Mouse (Mus musculus): ENCODE measurements around the gene Faah. TPM values are rescaled to one million over a fixed set of nuclear protein-coding genes. Genes with fewer than 3 reads are reported as not detected.
A peak's percentile ranks its signal among the peaks of the same experiment; 100 is the strongest.

The Faah gene
- polyA plus RNA-seq, 1 experiment from 2014 or later = 1.2 TPM

DNA sequence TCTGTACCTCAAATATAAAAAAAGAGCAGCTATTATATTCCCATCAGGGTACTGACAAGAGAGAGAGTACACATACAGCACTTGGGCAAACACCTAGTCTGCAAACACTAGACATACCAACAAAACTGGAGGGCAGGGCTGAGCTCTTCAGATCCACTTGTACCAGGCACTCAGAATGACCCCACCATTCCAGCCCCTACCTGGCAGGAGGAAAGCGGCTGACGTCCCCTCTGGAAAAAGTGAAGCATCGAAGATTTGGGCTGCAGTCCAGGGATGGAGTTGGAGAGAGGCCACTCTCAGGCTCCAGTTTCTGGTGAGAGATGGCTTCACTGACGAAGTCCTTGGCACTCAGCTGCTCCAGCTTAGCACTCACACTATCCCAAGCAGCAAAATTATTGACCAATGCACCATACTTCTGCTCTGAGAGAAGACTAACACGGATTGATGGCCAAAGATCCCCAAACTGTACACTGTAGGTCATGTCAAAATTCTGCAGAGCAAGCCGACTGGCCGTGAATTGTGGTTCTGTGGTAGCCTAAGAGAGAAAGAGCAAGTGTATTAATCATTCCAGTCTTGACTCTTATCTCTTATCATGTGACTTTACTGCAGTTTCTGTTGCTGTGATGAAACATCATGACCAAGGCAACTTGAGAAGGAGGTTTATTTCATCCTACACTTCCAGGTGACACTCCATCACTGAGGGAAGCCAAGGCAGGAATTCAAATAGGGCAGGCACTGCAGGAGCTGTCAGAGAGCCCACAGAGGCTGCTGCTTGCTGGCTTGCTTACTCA is 30.6 kb upstream of the Faah start:
- H3K4me1 ChIP-seq (replicated peaks; ENCODE audit: control insufficient read depth, insufficient read depth, low read length) = no peaks in the 10 kb centered on the region; the same call in 1 of the 2 replicates
- ATAC-seq (replicated peaks; ENCODE audit: low FRiP score) = no peak
- 80% methylated on average over 7 of the region's 7 CpGs for WGBS

DNA sequence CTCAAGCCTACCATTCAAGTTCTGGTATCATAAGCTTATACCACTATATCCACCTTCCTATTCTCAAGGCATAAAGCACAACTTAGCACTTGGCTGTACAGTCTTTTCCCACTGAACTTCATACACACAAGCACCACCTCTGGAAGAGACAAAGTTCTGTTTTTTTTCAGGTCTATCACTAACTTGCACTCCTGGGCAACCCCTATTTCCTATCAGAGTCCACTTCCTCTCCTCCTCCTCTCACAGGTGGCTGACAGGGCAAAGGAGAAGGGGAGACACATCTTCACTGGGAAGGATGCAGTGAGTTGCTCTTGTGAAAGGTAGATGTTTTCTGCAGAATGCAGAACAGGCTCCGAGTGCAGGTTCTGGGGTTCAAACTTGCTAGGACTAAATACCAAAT is 30.0 kb upstream of the Faah start:
- H3K36me3 ChIP-seq (ENCODE audit: control insufficient read depth, insufficient read depth, low read length) = no peaks in the 10 kb centered on the region
- H3K4me3 ChIP-seq (ENCODE audit: low read depth, low read length) = no peak overlapping the region
- no peak for DNase-seq (ENCODE audit: low spot score)
- no peaks in the 10 kb centered on the region for H3K27me3 ChIP-seq (ENCODE audit: control insufficient read depth, insufficient read depth, low read length)
- no peak overlapping the region for H3K9ac ChIP-seq (ENCODE audit: low read length)
- no peaks in the 10 kb centered on the region; the same call in 1 of the 2 replicates for H3K4me1 ChIP-seq (replicated peaks; ENCODE audit: control insufficient read depth, insufficient read depth, low read length)
- no peaks in the 10 kb centered on the region for H3K9me3 ChIP-seq (ENCODE audit: control insufficient read depth, low read length)
- ATAC-seq (replicated peaks; ENCODE audit: low FRiP score) = no peak
- no peak overlapping the region for H3K27ac ChIP-seq (ENCODE audit: low read depth, low read length)
- 94% methylated on average over 1 of the region's 1 CpGs for WGBS
- no peak overlapping the region for H3K4me2 ChIP-seq (ENCODE audit: low read depth, low read length, severe bottlenecking)

More for the DNA sequence above, 30.6 kb upstream of the Faah start:
- no peak overlapping the region for H3K4me2 ChIP-seq (ENCODE audit: low read depth, low read length, severe bottlenecking)
- no peaks in the 10 kb centered on the region for H3K9me3 ChIP-seq (ENCODE audit: control insufficient read depth, low read length)
- no peaks in the 10 kb centered on the region for H3K36me3 ChIP-seq (ENCODE audit: control insufficient read depth, insufficient read depth, low read length)
- no peak for DNase-seq (ENCODE audit: low spot score)
- no peak overlapping the region for H3K9ac ChIP-seq (ENCODE audit: low read length)
- no peak overlapping the region for H3K4me3 ChIP-seq (ENCODE audit: low read depth, low read length)
- H3K27ac ChIP-seq (ENCODE audit: low read depth, low read length) = no peak overlapping the region
- H3K27me3 ChIP-seq (ENCODE audit: control insufficient read depth, insufficient read depth, low read length) = no peaks in the 10 kb centered on the region

DNA sequence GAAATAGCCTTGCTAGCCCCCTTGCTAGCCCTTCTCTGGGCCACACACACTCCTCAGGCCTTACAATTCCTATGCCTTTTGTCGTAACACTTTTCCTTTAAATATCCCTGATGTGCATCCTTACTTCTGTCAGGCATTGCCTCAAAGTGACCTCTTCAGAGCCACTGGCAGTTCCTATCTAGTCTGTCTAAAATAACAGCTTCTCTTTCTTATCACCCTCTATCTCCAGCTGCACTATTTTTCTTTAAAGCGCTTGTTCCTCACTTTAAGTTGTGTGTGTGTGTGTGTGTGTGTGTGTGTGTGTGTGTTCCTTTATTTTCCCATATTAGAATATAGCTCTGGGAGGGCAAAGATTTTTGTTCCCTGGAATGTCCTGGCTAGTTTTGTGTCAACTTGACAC is 28.9 kb upstream of the Faah start:
- no peaks in the 10 kb centered on the region for H3K36me3 ChIP-seq (ENCODE audit: control insufficient read depth, insufficient read depth, low read length)
- H3K27me3 ChIP-seq (ENCODE audit: control insufficient read depth, insufficient read depth, low read length) = no peaks in the 10 kb centered on the region
- no peaks in the 10 kb centered on the region for H3K9me3 ChIP-seq (ENCODE audit: control insufficient read depth, low read length)
- no peak overlapping the region for H3K4me3 ChIP-seq (ENCODE audit: low read depth, low read length)
- ATAC-seq (replicated peaks; ENCODE audit: low FRiP score) = no peak
- WGBS = 86% methylated on average over 2 of the region's 2 CpGs
- H3K27ac ChIP-seq (ENCODE audit: low read depth, low read length) = no peak overlapping the region
- no peak overlapping the region for H3K9ac ChIP-seq (ENCODE audit: low read length)
- DNase-seq (ENCODE audit: low spot score) = no peak
- H3K4me2 ChIP-seq (ENCODE audit: low read depth, low read length, severe bottlenecking) = no peak overlapping the region
- H3K4me1 ChIP-seq (replicated peaks; ENCODE audit: control insufficient read depth, insufficient read depth, low read length) = no peaks in the 10 kb centered on the region

DNA sequence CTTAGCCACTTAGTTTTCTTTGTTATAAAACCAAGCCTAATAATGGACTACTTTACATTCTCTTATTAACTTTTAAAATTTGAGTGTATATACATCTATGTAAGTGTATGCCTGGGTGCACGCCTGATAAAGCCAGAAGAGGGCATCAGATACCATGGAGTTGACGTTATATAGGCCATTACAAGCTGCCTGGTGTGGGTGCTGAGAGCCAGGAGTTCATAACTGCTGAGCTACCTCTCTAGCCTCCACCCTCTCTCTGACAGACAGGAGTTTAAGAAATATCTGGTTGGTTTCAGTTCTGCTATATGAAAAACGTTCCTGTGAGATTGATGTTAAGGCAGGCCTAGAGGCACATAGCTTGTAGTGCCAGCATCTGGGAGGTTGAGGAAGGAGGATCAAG is 24.5 kb upstream of the Faah start:
- 80% methylated on average over 3 of the region's 3 CpGs for WGBS
- no peak overlapping the region for H3K27ac ChIP-seq (ENCODE audit: low read depth, low read length)

DNA sequence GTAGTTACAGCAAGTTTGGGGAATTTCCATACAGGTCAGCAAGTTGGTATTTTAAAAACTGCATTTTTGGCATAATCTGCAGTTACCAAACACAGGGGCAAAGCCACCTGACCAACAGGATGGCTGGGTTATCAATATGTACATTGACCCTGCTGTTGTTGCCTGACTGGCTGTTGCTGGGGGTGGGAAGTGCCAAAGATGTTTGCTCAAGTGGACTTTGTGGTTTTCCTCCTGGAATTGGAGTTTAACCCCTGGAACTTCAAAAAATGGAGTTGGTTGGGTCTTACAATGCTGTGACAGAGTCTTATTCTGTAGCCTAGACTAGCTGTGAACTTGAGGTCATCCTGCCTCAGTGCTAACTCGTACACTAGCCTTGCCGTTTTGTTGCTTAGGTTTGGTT is 22.7 kb upstream of the Faah start:
- Histone ChIP-seq H3K27me3 (ENCODE audit: control insufficient read depth, insufficient read depth, low read length) (no peaks in the 10 kb centered on the region), H3K36me3 (ENCODE audit: control insufficient read depth, insufficient read depth, low read length) (no peaks in the 10 kb centered on the region), H3K9me3 (ENCODE audit: control insufficient read depth, low read length) (no peaks in the 10 kb centered on the region), H3K27ac (ENCODE audit: low read depth, low read length) (no peak overlapping the region), H3K9ac (ENCODE audit: low read length) (no peak overlapping the region), H3K4me2 (ENCODE audit: low read depth, low read length, severe bottlenecking) (no peak overlapping the region), H3K4me1 (replicated peaks; ENCODE audit: control insufficient read depth, insufficient read depth, low read length) (no peaks in the 10 kb centered on the region), H3K4me3 (ENCODE audit: low read depth, low read length) (no peak overlapping the region)
- ATAC-seq (replicated peaks; ENCODE audit: low FRiP score) (no peak), DNase-seq (ENCODE audit: low spot score) (no peak)
- 94% methylated on average over 2 of the region's 2 CpGs for WGBS

More for the DNA sequence above, 24.5 kb upstream of the Faah start:
- ATAC-seq (replicated peaks; ENCODE audit: low FRiP score) = no peak
- Histone ChIP-seq H3K4me3 (ENCODE audit: low read depth, low read length) (no peak overlapping the region), H3K4me2 (ENCODE audit: low read depth, low read length, severe bottlenecking) (no peak overlapping the region), H3K4me1 (replicated peaks; ENCODE audit: control insufficient read depth, insufficient read depth, low read length) (no peaks in the 10 kb centered on the region), H3K27me3 (ENCODE audit: control insufficient read depth, insufficient read depth, low read length) (no peaks in the 10 kb centered on the region), H3K9me3 (ENCODE audit: control insufficient read depth, low read length) (no peaks in the 10 kb centered on the region), H3K36me3 (ENCODE audit: control insufficient read depth, insufficient read depth, low read length) (no peaks in the 10 kb centered on the region), H3K9ac (ENCODE audit: low read length) (no peak overlapping the region)
- no peak for DNase-seq (ENCODE audit: low spot score)

DNA sequence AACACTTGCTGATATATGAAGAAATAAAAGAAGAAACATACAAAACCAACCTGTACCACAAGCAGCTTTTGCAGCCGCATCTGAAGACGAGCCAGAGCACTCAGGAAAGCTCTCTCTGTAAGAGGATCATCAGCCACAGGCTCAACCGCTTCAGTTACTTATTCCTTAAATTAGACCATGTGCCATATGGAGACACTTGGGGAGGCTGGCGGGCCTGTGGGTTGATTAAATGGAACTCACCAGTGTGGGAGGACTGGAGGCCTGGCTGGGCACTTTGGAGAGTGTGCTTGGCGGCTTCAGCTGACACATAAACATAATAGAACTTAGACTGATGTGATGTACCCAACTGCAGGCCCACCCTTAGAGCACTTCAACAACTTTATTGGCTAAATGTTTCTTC is 15.6 kb upstream of the Faah start:
- no peak overlapping the region for H3K27ac ChIP-seq (ENCODE audit: low read depth, low read length)
- no peak overlapping the region for H3K9ac ChIP-seq (ENCODE audit: low read length)
- H3K4me1 ChIP-seq (replicated peaks; ENCODE audit: control insufficient read depth, insufficient read depth, low read length) = no peaks in the 10 kb centered on the region
- H3K36me3 ChIP-seq (ENCODE audit: control insufficient read depth, insufficient read depth, low read length) = no peaks in the 10 kb centered on the region
- no peak overlapping the region for H3K4me3 ChIP-seq (ENCODE audit: low read depth, low read length)
- ATAC-seq (replicated peaks; ENCODE audit: low FRiP score) (no peak), DNase-seq (ENCODE audit: low spot score) (no peak)
- H3K4me2 ChIP-seq (ENCODE audit: low read depth, low read length, severe bottlenecking) = no peak overlapping the region
- no peaks in the 10 kb centered on the region for H3K27me3 ChIP-seq (ENCODE audit: control insufficient read depth, insufficient read depth, low read length)
- H3K9me3 ChIP-seq (ENCODE audit: control insufficient read depth, low read length) = no peaks in the 10 kb centered on the region
- WGBS = 85% methylated on average over 5 of the region's 5 CpGs

DNA sequence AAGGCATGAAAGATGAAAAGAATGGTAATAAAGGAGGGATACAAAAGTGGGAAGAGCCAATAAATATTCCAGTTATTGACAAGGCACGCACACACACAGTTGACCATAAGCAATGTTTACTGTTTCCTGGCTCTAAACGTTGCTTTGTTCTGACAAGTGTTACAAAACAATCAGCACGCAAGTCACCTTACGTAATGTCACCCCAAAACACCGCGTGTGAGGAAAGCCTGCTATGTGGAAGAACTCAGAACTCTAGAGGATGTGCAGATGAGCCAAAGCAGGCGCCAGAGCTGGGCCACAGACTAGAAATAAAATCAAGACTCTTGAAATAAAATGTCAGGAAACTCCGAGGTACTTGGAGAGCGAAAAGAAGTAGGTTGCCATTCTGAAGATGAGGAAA is 15.2 kb upstream of the Faah start:
- no peak overlapping the region for H3K27ac ChIP-seq (ENCODE audit: low read depth, low read length)
- H3K4me3 ChIP-seq (ENCODE audit: low read depth, low read length) = no peak overlapping the region
- DNase-seq (ENCODE audit: low spot score) = no peak
- H3K9me3 ChIP-seq (ENCODE audit: control insufficient read depth, low read length) = no peaks in the 10 kb centered on the region
- ATAC-seq (replicated peaks; ENCODE audit: low FRiP score) = no peak
- no peak overlapping the region for H3K9ac ChIP-seq (ENCODE audit: low read length)
- 90% methylated on average over 9 of the region's 9 CpGs for WGBS
- no peaks in the 10 kb centered on the region for H3K36me3 ChIP-seq (ENCODE audit: control insufficient read depth, insufficient read depth, low read length)
- no peaks in the 10 kb centered on the region for H3K4me1 ChIP-seq (replicated peaks; ENCODE audit: control insufficient read depth, insufficient read depth, low read length)
- H3K4me2 ChIP-seq (ENCODE audit: low read depth, low read length, severe bottlenecking) = no peak overlapping the region
- H3K27me3 ChIP-seq (ENCODE audit: control insufficient read depth, insufficient read depth, low read length) = no peaks in the 10 kb centered on the region

DNA sequence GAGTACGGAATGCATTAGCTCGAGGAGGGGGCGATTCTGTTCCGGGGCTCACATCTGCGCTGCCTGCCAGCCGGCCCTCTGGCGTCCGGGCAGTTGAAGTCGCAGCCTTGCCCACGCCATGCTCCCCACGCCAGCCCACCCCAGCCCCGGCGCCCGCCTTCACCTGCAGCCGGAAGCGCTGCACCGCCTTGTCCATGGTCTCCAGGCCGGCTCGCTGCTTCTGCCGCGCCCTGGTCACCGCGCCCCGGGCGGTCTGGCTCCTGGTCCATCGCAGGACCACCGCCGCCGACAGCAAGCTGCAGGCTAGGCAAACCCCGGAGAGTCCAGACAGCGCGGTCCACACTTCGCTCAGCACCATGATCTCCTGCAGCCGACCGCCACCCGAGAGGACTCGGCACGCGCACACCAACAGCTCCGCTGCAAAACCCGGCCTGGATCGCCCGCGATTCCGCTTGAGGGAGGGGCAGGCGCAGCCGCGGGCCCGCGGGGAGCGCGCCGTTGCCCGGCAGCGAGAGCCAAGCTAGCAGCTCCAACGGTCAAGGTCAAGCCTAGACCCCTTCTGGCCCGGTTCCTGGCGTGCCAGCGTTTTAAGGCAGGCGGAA is 325 bp downstream of the Faah start:
- DNase-seq (ENCODE audit: low spot score) = peak; percentile 89
- WGBS = under 1% methylated on average over 59 of the region's 60 CpGs
- peaks cover 44% of the 10 kb centered on the region for H3K27me3 ChIP-seq (ENCODE audit: control insufficient read depth, insufficient read depth, low read length)
- no peaks in the 10 kb centered on the region for H3K36me3 ChIP-seq (ENCODE audit: control insufficient read depth, insufficient read depth, low read length)
- peaks cover 2% of the 10 kb centered on the region for H3K4me1 ChIP-seq (replicated peaks; ENCODE audit: control insufficient read depth, insufficient read depth, low read length)
- peak overlapping the region; percentile 99 for H3K4me2 ChIP-seq (ENCODE audit: low read depth, low read length, severe bottlenecking)
- peak overlapping the region; percentile 63 for H3K9ac ChIP-seq (ENCODE audit: low read length)
- no peaks in the 10 kb centered on the region for H3K9me3 ChIP-seq (ENCODE audit: control insufficient read depth, low read length)
- peak; percentile 86 for ATAC-seq (replicated peaks; ENCODE audit: low FRiP score)
- peak overlapping the region; percentile 55 for H3K4me3 ChIP-seq (ENCODE audit: low read depth, low read length)
- H3K27ac ChIP-seq (ENCODE audit: low read depth, low read length) = no peak overlapping the region

DNA sequence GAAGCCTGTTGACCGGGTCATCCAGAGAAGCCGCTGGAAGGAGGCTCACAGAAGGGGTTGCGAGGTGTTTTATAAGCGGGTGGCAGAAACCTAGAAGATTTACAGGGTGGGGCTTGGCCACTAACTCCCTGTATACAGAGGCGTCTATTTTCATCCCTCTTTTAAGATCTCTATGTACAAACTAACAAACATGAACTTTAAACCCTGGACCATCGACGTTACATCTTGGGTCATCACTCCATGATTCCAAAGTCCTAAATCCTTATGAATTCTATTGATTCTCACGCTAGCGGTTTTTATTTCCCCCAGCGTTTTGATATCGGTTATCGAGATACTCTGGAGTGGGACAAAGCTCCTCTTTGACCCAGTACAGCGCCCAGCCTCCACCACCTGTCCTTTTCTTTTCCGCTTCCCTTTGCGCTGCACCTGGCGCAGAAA is 845 bp downstream of the Faah start:
- H3K27me3 ChIP-seq (ENCODE audit: control insufficient read depth, insufficient read depth, low read length) = peaks cover 44% of the 10 kb centered on the region
- H3K27ac ChIP-seq (ENCODE audit: low read depth, low read length) = no peak overlapping the region
- H3K4me3 ChIP-seq (ENCODE audit: low read depth, low read length) = peak overlapping the region; percentile 55
- H3K4me2 ChIP-seq (ENCODE audit: low read depth, low read length, severe bottlenecking) = peak overlapping the region; percentile 99
- H3K9ac ChIP-seq (ENCODE audit: low read length) = peak overlapping the region; percentile 63
- no peaks in the 10 kb centered on the region for H3K9me3 ChIP-seq (ENCODE audit: control insufficient read depth, low read length)
- WGBS = 9% methylated on average over 16 of the region's 16 CpGs
- ATAC-seq (replicated peaks; ENCODE audit: low FRiP score) (no peak), DNase-seq (ENCODE audit: low spot score) (no peak)
- no peaks in the 10 kb centered on the region for H3K36me3 ChIP-seq (ENCODE audit: control insufficient read depth, insufficient read depth, low read length)
- peaks cover 2% of the 10 kb centered on the region for H3K4me1 ChIP-seq (replicated peaks; ENCODE audit: control insufficient read depth, insufficient read depth, low read length)

Data from forebrain, embryonic 11.5 days (tissue).